Mouse (Mus musculus): Measurements from ENCODE around the gene Htr1f. TPM values are rescaled to one million over a fixed set of nuclear protein-coding genes. Genes with fewer than 3 reads are reported as not detected.

Htr1f gene
- total and polyA plus RNA-seq, 2 experiments from 2014 or later, result not detected

GRCm38 (mm10) chr16:64923500-64923899, 182.2 kb downstream of the Htr1f start:
- no peak overlapping the region for H3K9ac ChIP-seq (replicated peaks; ENCODE audit: low read depth, low read length)
- no peak for ATAC-seq (ENCODE audit: insufficient read depth, low read depth)
- 0 out of 2 replicates have a peak overlapping the region, but pooled peaks have one; percentile 2 for H3K4me2 ChIP-seq (ENCODE audit: low read depth, low read length)
- H3K36me3 ChIP-seq (replicated peaks; ENCODE audit: control insufficient read depth, insufficient read depth, low read length), result no peaks in the 10 kb centered on the region
- H3K27me3 ChIP-seq (ENCODE audit: control insufficient read depth, insufficient read depth, low read length), result no peaks in the 10 kb centered on the region
- H3K4me3 ChIP-seq (ENCODE audit: low read depth, low read length), result no peak overlapping the region
- no peak for DNase-seq (ENCODE audit: low spot score)
- TF ChIP-seq EP300 (IDR thresholded peaks at IDR 0.05; ENCODE audit: low read depth) (no peak), CTCF (IDR thresholded peaks at IDR 0.05; ENCODE audit: low read depth) (no peak)
- WGBS, result 35% methylated on average over 9 of the region's 9 CpGs
- H3K4me1 ChIP-seq (ENCODE audit: control insufficient read depth, insufficient read depth), result no peaks in the 10 kb centered on the region
- no peaks in the 10 kb centered on the region for H3K9me3 ChIP-seq (replicated peaks; ENCODE audit: control insufficient read depth, low read length)
- H3K27ac ChIP-seq (ENCODE audit: low read depth), result no peak overlapping the region

GRCm38 (mm10) chr16:64908747-64909146, 196.9 kb downstream of the Htr1f start:
- no peak overlapping the region for H3K27ac ChIP-seq (ENCODE audit: low read depth)
- WGBS, result 75% methylated on average over 10 of the region's 10 CpGs

DNA sequence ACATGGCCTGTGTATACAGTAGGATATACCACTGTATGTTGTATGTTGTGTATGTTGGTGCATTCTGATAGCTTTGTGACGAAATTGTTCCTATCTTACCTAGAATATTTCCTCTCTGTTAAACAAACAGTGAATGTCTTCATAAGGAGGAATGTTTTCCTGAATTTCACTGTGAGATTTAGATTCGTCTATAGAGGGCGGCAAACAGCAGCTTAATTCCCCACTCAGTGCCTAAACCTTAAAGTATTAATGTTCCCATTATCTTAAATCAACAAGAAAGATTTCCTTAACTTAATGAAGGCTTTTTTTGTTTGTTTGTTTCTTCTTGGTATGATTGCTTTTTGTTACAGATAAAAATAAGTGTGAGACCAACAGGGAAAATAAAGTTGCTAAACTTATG, 198.5 kb downstream of the Htr1f start:
- no peak for ATAC-seq (ENCODE audit: insufficient read depth, low read depth)
- no peaks in the 10 kb centered on the region for H3K27me3 ChIP-seq (ENCODE audit: control insufficient read depth, insufficient read depth, low read length)
- no peak overlapping the region for H3K9ac ChIP-seq (replicated peaks; ENCODE audit: low read depth, low read length)
- H3K4me2 ChIP-seq (ENCODE audit: low read depth, low read length), result no peak overlapping the region
- DNase-seq (ENCODE audit: low spot score), result no peak
- H3K9me3 ChIP-seq (replicated peaks; ENCODE audit: control insufficient read depth, low read length), result no peaks in the 10 kb centered on the region
- no peaks in the 10 kb centered on the region for H3K36me3 ChIP-seq (replicated peaks; ENCODE audit: control insufficient read depth, insufficient read depth, low read length)
- no peaks in the 10 kb centered on the region for H3K4me1 ChIP-seq (ENCODE audit: control insufficient read depth, insufficient read depth)
- no peak overlapping the region for H3K4me3 ChIP-seq (ENCODE audit: low read depth, low read length)
- 16% methylated on average over 3 of the region's 3 CpGs for WGBS
- TF ChIP-seq CTCF (IDR thresholded peaks at IDR 0.05; ENCODE audit: low read depth) (peak; percentile 48), EP300 (IDR thresholded peaks at IDR 0.05; ENCODE audit: low read depth) (no peak)
- 0 out of 2 replicates have a peak overlapping the region, but pooled peaks have one; percentile 7 for H3K27ac ChIP-seq (ENCODE audit: low read depth)

More at GRCm38 (mm10) chr16:64908747-64909146, 196.9 kb downstream of the Htr1f start:
- Histone ChIP-seq H3K4me1 (ENCODE audit: control insufficient read depth, insufficient read depth) (no peaks in the 10 kb centered on the region), H3K27me3 (ENCODE audit: control insufficient read depth, insufficient read depth, low read length) (no peaks in the 10 kb centered on the region), H3K4me3 (ENCODE audit: low read depth, low read length) (no peak overlapping the region), H3K9ac (replicated peaks; ENCODE audit: low read depth, low read length) (no peak overlapping the region), H3K4me2 (ENCODE audit: low read depth, low read length) (no peak overlapping the region), H3K9me3 (replicated peaks; ENCODE audit: control insufficient read depth, low read length) (no peaks in the 10 kb centered on the region), H3K36me3 (replicated peaks; ENCODE audit: control insufficient read depth, insufficient read depth, low read length) (no peaks in the 10 kb centered on the region)
- DNase-seq (ENCODE audit: low spot score) (no peak), ATAC-seq (ENCODE audit: insufficient read depth, low read depth) (no peak)
- TF ChIP-seq CTCF (IDR thresholded peaks at IDR 0.05; ENCODE audit: low read depth), result no peak
- no peak for TF ChIP-seq EP300 (IDR thresholded peaks at IDR 0.05; ENCODE audit: low read depth)

- Histone ChIP-seq H3K27me3 (ENCODE audit: control insufficient read depth, insufficient read depth, low read length) (no peaks in the 10 kb centered on the region), H3K4me2 (ENCODE audit: low read depth, low read length) (no peak overlapping the region), H3K4me1 (ENCODE audit: control insufficient read depth, insufficient read depth) (no peaks in the 10 kb centered on the region), H3K9me3 (replicated peaks; ENCODE audit: control insufficient read depth, low read length) (no peaks in the 10 kb centered on the region), H3K36me3 (replicated peaks; ENCODE audit: control insufficient read depth, insufficient read depth, low read length) (no peaks in the 10 kb centered on the region), H3K27ac (ENCODE audit: low read depth) (no peak overlapping the region), H3K9ac (replicated peaks; ENCODE audit: low read depth, low read length) (no peak overlapping the region), H3K4me3 (ENCODE audit: low read depth, low read length) (no peak overlapping the region)
- 43% methylated on average over 2 of the region's 2 CpGs for WGBS
- DNase-seq (ENCODE audit: low spot score) (no peak), ATAC-seq (ENCODE audit: insufficient read depth, low read depth) (no peak)
- TF ChIP-seq EP300 (IDR thresholded peaks at IDR 0.05; ENCODE audit: low read depth), result no peak
- TF ChIP-seq CTCF (IDR thresholded peaks at IDR 0.05; ENCODE audit: low read depth), result no peak
These were observed 202.3 kb downstream of the Htr1f start for GRCm38 (mm10) chr16:64903328-64903727.

DNA sequence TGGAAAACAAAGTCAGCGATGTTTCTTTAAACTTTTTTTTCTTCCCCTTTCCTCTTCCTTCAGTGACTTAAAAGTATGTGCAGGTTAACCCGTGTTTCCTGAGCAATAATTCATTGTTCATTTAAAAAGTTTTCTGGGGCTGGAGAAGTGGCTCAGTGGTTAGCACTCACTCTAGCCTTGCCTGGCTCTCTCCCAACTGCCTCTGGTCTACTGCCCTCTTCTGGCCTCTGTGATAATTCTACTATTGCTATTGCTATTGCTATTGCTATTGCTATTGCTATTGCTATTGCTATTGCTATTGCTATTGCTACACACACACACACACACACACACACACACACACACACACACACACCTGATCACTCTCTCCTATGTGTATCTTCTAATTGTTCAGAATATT, 206.6 kb downstream of the Htr1f start:
- DNase-seq (ENCODE audit: low spot score) (no peak), ATAC-seq (ENCODE audit: insufficient read depth, low read depth) (no peak)
- Histone ChIP-seq H3K4me3 (ENCODE audit: low read depth, low read length) (no peak overlapping the region), H3K4me1 (ENCODE audit: control insufficient read depth, insufficient read depth) (no peaks in the 10 kb centered on the region), H3K27me3 (ENCODE audit: control insufficient read depth, insufficient read depth, low read length) (no peaks in the 10 kb centered on the region), H3K9me3 (replicated peaks; ENCODE audit: control insufficient read depth, low read length) (no peaks in the 10 kb centered on the region), H3K9ac (replicated peaks; ENCODE audit: low read depth, low read length) (no peak overlapping the region), H3K36me3 (replicated peaks; ENCODE audit: control insufficient read depth, insufficient read depth, low read length) (no peaks in the 10 kb centered on the region), H3K4me2 (ENCODE audit: low read depth, low read length) (no peak overlapping the region), H3K27ac (ENCODE audit: low read depth) (no peak overlapping the region)
- TF ChIP-seq EP300 (IDR thresholded peaks at IDR 0.05; ENCODE audit: low read depth) (no peak), CTCF (IDR thresholded peaks at IDR 0.05; ENCODE audit: low read depth) (peak; percentile 17; the same call in 1 of the 2 replicates)
- WGBS, result 65% methylated on average over 2 of the region's 2 CpGs

DNA sequence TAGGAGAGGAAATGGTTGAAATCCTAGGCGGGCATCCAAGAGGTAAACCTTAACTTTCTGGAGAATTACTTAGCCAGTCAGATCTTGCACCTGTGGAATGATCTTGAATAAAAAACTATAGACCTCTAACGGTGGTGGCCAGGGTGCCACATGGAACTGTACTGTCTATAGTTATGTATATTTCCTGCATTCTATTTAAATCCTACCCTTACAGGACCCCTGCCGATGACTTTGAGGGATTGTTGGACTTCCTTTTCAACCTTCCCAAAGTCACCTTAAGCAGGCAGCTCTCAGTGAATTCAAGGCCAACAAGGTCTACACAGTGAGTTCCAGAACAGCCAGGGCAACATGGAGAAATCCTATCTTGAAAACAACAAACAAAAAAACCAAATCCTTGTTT, 216.2 kb downstream of the Htr1f start:
- no peaks in the 10 kb centered on the region for H3K27me3 ChIP-seq (ENCODE audit: control insufficient read depth, insufficient read depth, low read length)
- no peak overlapping the region for H3K27ac ChIP-seq (ENCODE audit: low read depth)
- 0 out of 2 replicates have a peak, but pooled peaks cover 8% of the 10 kb centered on the region for H3K9me3 ChIP-seq (replicated peaks; ENCODE audit: control insufficient read depth, low read length)
- no peak overlapping the region for H3K9ac ChIP-seq (replicated peaks; ENCODE audit: low read depth, low read length)
- TF ChIP-seq CTCF (IDR thresholded peaks at IDR 0.05; ENCODE audit: low read depth), result no peak
- no peak for TF ChIP-seq EP300 (IDR thresholded peaks at IDR 0.05; ENCODE audit: low read depth)
- 88% methylated on average over 3 of the region's 3 CpGs for WGBS
- no peak overlapping the region for H3K4me3 ChIP-seq (ENCODE audit: low read depth, low read length)
- DNase-seq (ENCODE audit: low spot score), result no peak
- no peaks in the 10 kb centered on the region for H3K36me3 ChIP-seq (replicated peaks; ENCODE audit: control insufficient read depth, insufficient read depth, low read length)
- ATAC-seq (ENCODE audit: insufficient read depth, low read depth), result no peak
- H3K4me1 ChIP-seq (ENCODE audit: control insufficient read depth, insufficient read depth), result 0 out of 2 replicates have a peak, but pooled peaks cover 2% of the 10 kb centered on the region
- H3K4me2 ChIP-seq (ENCODE audit: low read depth, low read length), result no peak overlapping the region
